Mouse (Mus musculus): ENCODE data around the gene Wdr63.

DNA sequence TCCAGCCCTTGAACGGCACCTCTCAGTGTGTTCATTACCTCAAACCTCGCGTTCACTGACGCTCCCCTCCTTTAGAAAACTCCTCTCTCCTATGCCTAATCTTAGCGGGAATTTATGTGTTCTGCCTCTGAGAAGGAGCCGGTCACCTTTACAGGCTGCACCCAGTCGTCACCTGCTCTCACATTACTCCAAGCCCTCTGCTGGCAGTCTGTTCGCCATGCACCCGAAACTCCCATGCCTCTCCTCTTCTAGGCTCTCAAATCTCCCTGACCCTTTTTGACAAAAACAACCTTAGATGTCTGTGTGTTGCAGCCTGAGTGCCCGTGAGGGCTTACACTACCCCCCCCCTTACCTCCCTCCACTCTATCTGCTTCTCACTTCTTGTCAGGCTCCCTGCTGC is 28.5 kb upstream of the Wdr63 start:
- TF ChIP-seq CTCF (IDR thresholded peaks at IDR 0.05; ENCODE audit: insufficient read depth, low read depth, low read length) (no peak), POLR2A (IDR thresholded peaks at IDR 0.05; ENCODE audit: insufficient read depth, low read depth, low read length) (no peak)
